ENCODE assay signal across 7 mouse cellular contexts in genomic region chr7:16405073-16405455, GRCm38 (mm10). TPM values are rescaled to one million over a fixed set of nuclear protein-coding genes. Genes with fewer than 3 reads are reported as not detected.
DNase-seq lines count a peak whose midpoint lies in the region; ATAC-seq and TF ChIP-seq lines count a peak whose summit lies in the region.

No protein-coding gene starts in this region.

- TF ChIP-seq POLR2A in lung, adult 2 months (IDR thresholded peaks at IDR 0.05; ENCODE audit: borderline replicate concordance, extremely low read depth, low read depth, low read length), result peak; percentile 93; the same call in 1 of the 2 replicates

- peak overlapping the region; percentile 98 for H3K27ac ChIP-seq in intestine, postnatal 0 days (ENCODE audit: low read depth, low read length)

- H3K9ac ChIP-seq in intestine, postnatal 0 days (ENCODE audit: low read depth, low read length), result peak overlapping the region; percentile 43; the same call in 1 of the 2 replicates

- no peaks in the 10 kb centered on the region for H3K27me3 ChIP-seq in intestine, postnatal 0 days (replicated peaks; ENCODE audit: control insufficient read depth, insufficient read depth, low read length)

- peak; percentile 88 for DNase-seq in adipocyte (ENCODE audit: low spot score)
- peak; percentile 30 to 31 for DNase-seq in cerebellum, postnatal 36 days
- DNase-seq in heart, adult 18-20 months, result peak; percentile 85 to 90
- peak; percentile 57 for DNase-seq in lung, adult 2 months
- DNase-seq in ovary, postnatal 10 days (ENCODE audit: low spot score), result peak; percentile 15
- DNase-seq in right cerebral cortex, postnatal 25 days, result no peak

- no peaks in the 10 kb centered on the region for H3K9me3 ChIP-seq in intestine, postnatal 0 days (ENCODE audit: control insufficient read depth)

- no peak for ATAC-seq in intestine, postnatal 0 days

- 32% methylated on average over 2 of the region's 2 CpGs for WGBS in intestine, postnatal 0 days
- WGBS in lung, adult 2 months, result 9% methylated on average over 2 of the region's 2 CpGs

- H3K4me1 ChIP-seq in intestine, postnatal 0 days (replicated peaks; ENCODE audit: control insufficient read depth, insufficient read depth, low read length), result peaks cover 24% of the 10 kb centered on the region; the same call in 1 of the 2 replicates
- H3K4me1 ChIP-seq in lung, adult 2 months (ENCODE audit: control insufficient read depth, insufficient read depth, low read length), result peaks cover 27% of the 10 kb centered on the region

- no peak for TF ChIP-seq CTCF in intestine, postnatal 0 days (IDR thresholded peaks at IDR 0.05; ENCODE audit: low read depth)
- no peak for TF ChIP-seq CTCF in lung, adult 2 months (IDR thresholded peaks at IDR 0.05; ENCODE audit: insufficient read depth, low read length)

- H3K36me3 ChIP-seq in intestine, postnatal 0 days (ENCODE audit: control insufficient read depth, insufficient read depth), result no peaks in the 10 kb centered on the region

- no peak overlapping the region for H3K4me3 ChIP-seq in intestine, postnatal 0 days (ENCODE audit: low read depth, low read length)
- peak overlapping the region; percentile 42 for H3K4me3 ChIP-seq in lung, adult 2 months (replicated peaks; ENCODE audit: extremely low read depth, low read depth, low read length)

- H3K4me2 ChIP-seq in intestine, postnatal 0 days (replicated peaks; ENCODE audit: low read depth), result no peak overlapping the region

RNA-seq across cellular contexts. Expression of gene Zc3h4, which starts 4.4 kb away (rescaled TPM):
- 10 to 100 TPM; 25.4 to 34.5 TPM for total RNA-seq in heart, adult 18-20 months (2021)
- 12.9 and 13.5 TPM in 2 replicates for polyA plus RNA-seq in intestine, postnatal 0 days (2015; fragmentation: Nextera tagmentation; extraction: Ambion mirVana)
- 44.9 and 45.9 TPM in 2 replicates for polyA plus RNA-seq in lung, adult 2 months (2012; rRNA removed)

RNA-seq across cellular contexts. Expression of gene Sae1, which starts 17.5 kb away (rescaled TPM):
- total RNA-seq in heart, adult 18-20 months (2021), result 10 to 100 TPM; 37.3 to 40.6 TPM
- 90.7 and 91.5 TPM in 2 replicates for polyA plus RNA-seq in intestine, postnatal 0 days (2015; fragmentation: Nextera tagmentation; extraction: Ambion mirVana)
- 20.7 and 31.0 TPM in 2 replicates for polyA plus RNA-seq in lung, adult 2 months (2012; rRNA removed)

RNA-seq across cellular contexts. Expression of gene Tmem160, which starts 47.5 kb away (rescaled TPM):
- 100 to 1,000 TPM in 1 of 2 experiments, 10 to 100 TPM in 1; 87.4 to 101 TPM for total RNA-seq in heart, adult 18-20 months (2021)
- 124 and 132 TPM in 2 replicates for polyA plus RNA-seq in intestine, postnatal 0 days (2015; fragmentation: Nextera tagmentation; extraction: Ambion mirVana)
- 129 and 205 TPM in 2 replicates for polyA plus RNA-seq in lung, adult 2 months (2012; rRNA removed)
